Mouse (Mus musculus) monocyte, adult 5-6 weeks (primary cell): ENCODE results near the gene Wnt7b. TPM values are rescaled to one million over a fixed set of nuclear protein-coding genes. Genes with fewer than 3 reads are reported as not detected.

Source experiments
- ATAC-seq: fragments of 153-309, 156-312 bp; replicated peaks from 2 replicates; pipeline ENCODE4 v1.8.0; 2017; ENCODE audit warnings: mild to moderate bottlenecking; ENCODE audit not compliant: low TSS enrichment, insufficient number of reproducible peaks, severe bottlenecking, poor library complexity, low FRiP score
- total RNA-seq: library from RNA; stranded (forward); fragments of 200-1000, 200-491, 200-594 nt; gene quantifications from 3 replicates; pipeline ENCODE4 v1.2.3, GENCODE M21; 2017

Wnt7b gene
- total RNA-seq, 1 experiment from 2014 or later = not detected

DNA sequence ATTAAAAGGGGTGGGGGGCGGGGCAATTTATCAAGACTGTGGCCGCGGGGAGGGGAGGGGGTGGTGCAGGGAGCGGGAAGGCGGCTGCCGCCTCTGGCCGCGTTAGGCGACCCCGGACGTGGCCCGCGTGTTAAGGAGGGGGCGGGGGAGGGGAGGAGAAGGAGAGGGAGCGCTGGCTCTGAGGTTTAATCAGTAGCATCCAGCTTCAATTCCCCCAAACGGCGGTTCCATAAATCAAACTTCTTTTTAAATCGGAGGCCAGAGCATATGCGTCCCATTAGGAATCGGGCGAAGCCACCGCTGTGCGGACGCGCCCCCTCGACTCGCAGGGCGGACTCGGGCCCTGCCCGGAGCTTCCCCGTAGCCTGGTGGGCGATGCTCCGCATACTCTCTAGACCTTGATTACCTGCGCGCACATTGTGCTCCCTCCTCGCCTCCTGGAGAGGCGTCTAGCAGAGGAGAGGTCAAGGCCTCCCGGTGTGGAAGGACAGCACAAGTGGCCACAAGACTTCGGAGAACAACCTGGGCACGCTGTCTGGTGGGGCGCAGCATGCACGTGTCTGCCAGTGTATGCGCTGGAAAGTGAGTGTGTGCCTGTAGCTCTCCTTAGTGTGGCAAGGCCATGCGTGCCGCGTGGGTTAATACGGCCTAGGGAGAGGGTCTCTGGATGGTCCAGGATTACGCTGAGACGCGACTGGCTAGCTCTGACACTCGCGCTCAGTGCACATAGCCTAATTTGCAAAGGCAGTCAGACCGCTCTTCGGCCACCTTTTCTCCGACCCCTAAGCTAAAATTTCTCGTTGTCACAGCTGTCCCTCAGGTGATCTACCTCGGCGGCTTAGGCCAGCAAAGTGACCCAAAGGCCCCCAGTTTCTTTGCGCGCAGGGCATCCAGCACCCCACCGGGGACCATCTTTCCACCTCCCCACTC is 5.5 kb downstream of the Wnt7b start:
- no peak for ATAC-seq

DNA sequence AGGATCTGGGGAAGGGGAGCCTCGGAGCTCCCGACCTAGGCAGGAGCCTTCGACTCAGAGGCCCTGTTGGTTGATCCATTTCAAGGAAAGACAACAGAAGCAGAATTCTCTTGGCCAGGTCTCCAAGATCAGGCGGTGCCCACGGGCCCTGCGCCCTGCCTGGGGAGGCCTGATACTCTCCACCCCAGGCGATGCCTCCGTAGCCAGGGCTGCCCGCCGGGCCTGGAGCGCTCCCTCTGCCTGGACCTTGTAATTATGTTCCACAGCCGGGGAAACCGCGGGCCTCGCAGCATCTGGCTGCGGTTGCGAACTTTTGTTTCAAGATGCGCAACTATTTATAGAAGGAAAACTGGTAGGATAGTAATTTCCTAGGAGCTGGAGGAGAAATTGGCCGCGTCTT is 6.2 kb downstream of the Wnt7b start:
- no peak for ATAC-seq

GRCm38 (mm10) chr15:85574558-85574957 is 7.7 kb downstream of the Wnt7b start:
- no peak for ATAC-seq

GRCm38 (mm10) chr15:85574086-85574485 is 8.2 kb downstream of the Wnt7b start:
- no peak for ATAC-seq

DNA sequence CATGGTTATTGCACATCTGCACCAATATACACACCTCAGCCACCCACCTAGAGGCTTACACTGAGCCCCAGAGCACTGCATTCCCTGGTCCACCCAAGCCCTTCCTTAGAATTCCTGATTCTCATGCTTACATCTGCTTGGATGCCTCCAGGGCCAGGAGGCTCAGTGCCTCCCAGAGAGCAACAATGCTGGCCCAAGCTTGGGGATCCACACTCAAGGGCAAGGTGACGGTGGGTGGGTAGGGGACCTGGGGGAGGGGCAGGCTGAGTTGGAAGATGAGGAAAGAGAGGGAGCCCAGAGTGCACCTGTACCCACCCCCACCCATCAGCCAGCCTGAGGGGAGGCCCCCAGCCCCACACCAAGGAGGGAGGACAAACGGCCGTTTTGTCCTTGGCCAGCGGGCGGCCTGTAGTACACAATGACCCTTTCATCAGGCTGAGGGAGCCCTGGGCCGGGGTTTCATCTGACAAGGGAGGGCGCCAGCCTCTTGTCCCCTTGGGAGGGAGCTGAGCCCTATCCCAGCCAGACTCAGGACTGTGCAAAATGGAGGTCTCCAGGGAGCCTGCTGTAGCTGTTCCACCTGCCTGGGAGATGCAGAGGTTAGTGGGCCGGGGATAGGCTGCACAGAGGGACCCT is 9.5 kb downstream of the Wnt7b start:
- ATAC-seq = no peak

- ATAC-seq = no peak
These were observed 12.1 kb downstream of the Wnt7b start for GRCm38 (mm10) chr15:85569995-85570734.

GRCm38 (mm10) chr15:85569167-85569797 is 13.0 kb downstream of the Wnt7b start:
- ATAC-seq = no peak

DNA sequence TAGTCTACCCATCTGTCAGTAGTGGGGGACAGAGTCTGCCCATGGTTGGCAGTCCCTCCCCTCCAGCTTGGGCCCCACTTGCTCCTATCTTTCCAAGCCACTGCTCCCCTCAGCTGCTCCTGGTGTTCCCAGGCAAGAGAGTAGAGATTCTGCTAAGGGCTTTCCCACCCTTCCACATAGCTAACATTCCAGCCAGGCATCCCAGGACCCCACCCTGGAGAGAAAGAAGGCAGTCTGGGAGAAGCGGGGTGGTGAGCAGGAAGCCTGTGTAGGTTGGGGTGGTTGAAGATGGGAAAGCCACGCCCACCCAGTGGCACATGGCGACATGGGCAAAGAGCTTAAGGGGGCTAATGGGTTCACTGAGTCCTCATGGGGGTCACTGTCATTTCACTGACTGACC is 13.9 kb downstream of the Wnt7b start:
- ATAC-seq = no peak

DNA sequence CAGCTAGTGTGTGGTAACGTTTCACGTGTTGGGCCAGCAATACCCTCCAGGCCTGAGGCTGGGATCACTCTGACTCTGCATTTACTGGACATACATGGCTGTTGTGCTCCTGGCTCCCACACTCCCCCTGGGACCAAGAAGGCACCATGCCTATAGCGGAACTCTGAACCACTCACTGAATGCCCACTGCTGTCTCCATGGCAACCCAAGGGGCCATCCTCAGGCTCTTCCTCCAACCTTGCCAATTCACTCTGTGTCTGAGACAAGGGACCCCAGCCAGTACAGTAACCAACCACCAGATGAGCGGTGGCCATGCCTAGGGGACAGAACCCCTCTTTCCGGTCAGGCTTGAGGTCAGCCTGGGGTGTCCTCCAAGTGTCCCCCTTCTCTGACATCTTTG is 17.3 kb downstream of the Wnt7b start:
- ATAC-seq = no peak

GRCm38 (mm10) chr15:85564034-85564769 is 18.1 kb downstream of the Wnt7b start:
- ATAC-seq = no peak

DNA sequence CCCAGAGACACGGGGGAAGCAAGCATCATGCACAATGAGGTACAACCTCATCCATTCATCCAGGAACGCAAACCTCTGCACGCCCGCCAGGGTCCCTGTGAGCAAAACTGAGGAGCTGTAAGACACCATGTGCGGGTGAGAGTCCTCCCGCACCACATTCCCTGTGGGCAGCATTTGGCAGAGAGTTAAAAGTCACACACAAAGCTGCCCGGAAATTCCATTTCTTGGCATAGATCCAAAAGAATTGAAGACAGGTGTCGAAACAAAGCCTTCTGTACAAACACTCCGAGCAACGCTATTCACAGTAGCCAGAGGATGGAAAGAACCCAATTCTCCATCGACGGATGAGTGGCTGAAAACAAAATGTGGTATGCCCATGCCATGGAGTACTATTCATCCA is 20.3 kb downstream of the Wnt7b start:
- no peak for ATAC-seq

GRCm38 (mm10) chr15:85560830-85561229 is 21.4 kb downstream of the Wnt7b start:
- no peak for ATAC-seq

DNA sequence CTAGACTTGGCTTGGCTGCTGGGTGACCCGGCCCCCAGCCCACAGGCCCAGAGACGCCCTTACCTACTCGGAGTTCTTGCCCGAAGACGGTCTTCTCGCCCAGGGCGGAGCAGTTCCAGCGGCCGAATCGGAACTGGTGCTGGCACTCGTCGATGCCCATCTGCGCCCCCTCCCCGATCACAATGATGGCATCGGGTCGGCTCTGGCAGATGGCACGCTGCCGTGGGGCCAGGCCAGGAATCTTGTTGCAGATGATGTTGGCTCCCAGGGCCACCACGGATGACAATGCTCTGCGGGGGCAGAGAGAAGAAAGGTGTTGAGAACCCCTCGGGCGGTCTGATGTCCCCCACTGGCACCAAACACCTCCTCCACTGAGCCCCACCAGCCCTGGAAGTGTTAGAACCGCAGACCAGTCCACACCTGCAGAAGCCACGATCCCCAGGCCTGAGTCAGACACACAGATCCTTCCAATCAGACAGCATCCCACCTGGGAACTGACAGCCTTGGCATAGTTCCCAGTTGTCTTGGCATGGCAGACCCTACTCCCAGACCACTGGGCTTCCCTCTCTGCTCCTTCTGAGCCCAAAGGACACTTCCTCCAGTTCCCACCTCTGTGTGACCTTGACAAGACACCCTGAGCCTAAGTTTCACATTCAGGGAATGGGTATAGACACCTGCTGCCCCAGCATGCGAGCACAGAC is 23.3 kb downstream of the Wnt7b start:
- no peak for ATAC-seq

DNA sequence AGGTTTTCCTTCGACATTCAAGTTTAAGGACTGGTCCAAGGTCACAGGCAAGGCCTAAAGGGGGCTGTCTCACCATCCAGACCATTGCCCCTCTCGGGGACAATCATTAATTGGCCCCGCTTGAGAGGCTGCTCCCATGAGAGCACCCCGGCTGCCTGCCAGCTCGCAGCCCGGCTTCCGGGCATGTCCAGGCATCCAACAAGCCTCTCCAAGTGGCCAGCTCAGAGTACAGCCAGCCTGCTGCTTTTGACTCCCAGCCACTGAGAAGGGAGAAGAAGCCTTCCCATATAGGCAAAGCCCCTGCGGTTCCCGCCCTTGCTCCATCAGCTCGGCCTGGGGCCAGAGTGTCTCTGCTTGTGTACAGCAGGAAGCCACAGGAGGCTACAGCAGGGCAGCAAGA is 26.5 kb downstream of the Wnt7b start:
- ATAC-seq = no peak

DNA sequence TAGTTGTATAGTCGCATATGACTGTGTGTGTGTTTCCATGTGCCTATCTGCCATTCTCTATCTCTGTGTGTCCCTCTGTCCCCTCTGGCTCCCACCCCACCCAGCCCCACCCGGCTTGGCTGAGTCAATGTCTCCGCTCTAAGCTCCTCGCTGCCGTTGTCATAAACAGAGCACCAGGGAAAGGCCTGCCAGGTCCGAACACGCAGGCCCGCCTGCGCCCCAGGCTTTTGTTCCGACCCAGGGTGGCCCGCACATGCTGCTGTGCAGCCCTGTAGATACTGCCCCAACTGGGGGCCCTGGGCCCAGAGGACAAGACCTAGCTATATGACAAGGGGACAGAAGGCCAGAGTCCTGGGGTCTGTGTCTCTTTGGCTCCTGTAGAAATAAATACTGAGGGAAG is 28.9 kb downstream of the Wnt7b start:
- no peak for ATAC-seq

- no peak for ATAC-seq
These were observed 35.8 kb downstream of the Wnt7b start for GRCm38 (mm10) chr15:85546500-85546899.

DNA sequence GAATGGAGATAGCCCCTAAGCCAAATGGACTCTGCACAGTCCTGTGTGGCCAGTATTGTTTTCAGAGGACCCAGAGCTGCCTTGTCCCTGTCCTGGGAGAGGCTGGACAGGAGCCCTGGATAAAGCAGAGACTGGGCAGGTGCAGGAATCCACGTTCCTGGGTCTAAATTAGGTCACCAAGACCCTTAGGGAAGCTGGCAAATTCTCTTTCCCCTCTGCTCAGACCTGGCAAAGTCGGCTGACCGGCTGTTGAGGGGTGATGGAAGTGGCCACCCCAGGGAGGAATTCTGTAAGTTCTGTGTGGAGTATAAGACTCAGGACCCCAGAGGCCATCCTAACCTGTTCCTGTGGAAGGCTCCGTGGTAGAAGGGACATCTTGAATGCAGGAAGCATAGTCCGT is 36.9 kb downstream of the Wnt7b start:
- ATAC-seq = no peak

- ATAC-seq = no peak
These were observed 44.1 kb downstream of the Wnt7b start for GRCm38 (mm10) chr15:85538170-85538569.
